Mouse (Mus musculus): ENCODE measurements around the gene Itprid2. TPM values are rescaled to one million over a fixed set of nuclear protein-coding genes. Genes with fewer than 3 reads are reported as not detected.

The Itprid2 gene
- polyA plus RNA-seq, 1 experiment from 2014 or later = 7.6 TPM

- no peak for DNase-seq (ENCODE audit: low spot score)
- no peak overlapping the region for H3K4me2 ChIP-seq (replicated peaks; ENCODE audit: low read depth, low read length)
- no peaks in the 10 kb centered on the region for H3K9me3 ChIP-seq (ENCODE audit: low read length)
- no peak overlapping the region for H3K27ac ChIP-seq (ENCODE audit: low read length)
- H3K4me3 ChIP-seq (ENCODE audit: low read depth, low read length) = no peak overlapping the region
- no peaks in the 10 kb centered on the region for H3K4me1 ChIP-seq (ENCODE audit: insufficient read depth, low read depth, low read length)
- 38% methylated on average over 3 of the region's 3 CpGs for WGBS
- no peaks in the 10 kb centered on the region for H3K36me3 ChIP-seq (ENCODE audit: insufficient read depth, low read length)
- no peak overlapping the region for H3K9ac ChIP-seq (replicated peaks; ENCODE audit: low read depth)
- no peak for ATAC-seq
- no peak for TF ChIP-seq EP300 (IDR thresholded peaks at IDR 0.05)
- no peaks in the 10 kb centered on the region for H3K27me3 ChIP-seq (replicated peaks; ENCODE audit: insufficient read depth, low read length)
Observed at GRCm38 (mm10) chr2:79690838-79691237, 55.7 kb downstream of the Itprid2 start.

- Histone ChIP-seq H3K9me3 (ENCODE audit: low read length) (no peaks in the 10 kb centered on the region), H3K4me1 (ENCODE audit: insufficient read depth, low read depth, low read length) (no peaks in the 10 kb centered on the region), H3K4me2 (replicated peaks; ENCODE audit: low read depth, low read length) (no peak overlapping the region), H3K27me3 (replicated peaks; ENCODE audit: insufficient read depth, low read length) (no peaks in the 10 kb centered on the region), H3K36me3 (ENCODE audit: insufficient read depth, low read length) (no peaks in the 10 kb centered on the region), H3K4me3 (ENCODE audit: low read depth, low read length) (no peak overlapping the region), H3K27ac (ENCODE audit: low read length) (no peak overlapping the region), H3K9ac (replicated peaks; ENCODE audit: low read depth) (no peak overlapping the region)
- WGBS = 85% methylated on average over 4 of the region's 4 CpGs
- no peak for DNase-seq (ENCODE audit: low spot score)
- no peak for TF ChIP-seq EP300 (IDR thresholded peaks at IDR 0.05)
- TF ChIP-seq CTCF (IDR thresholded peaks at IDR 0.05) = no peak
- ATAC-seq = no peak
Observed at GRCm38 (mm10) chr2:79695190-79695589, 60.0 kb downstream of the Itprid2 start.

GRCm38 (mm10) chr2:79695939-79696338, 60.8 kb downstream of the Itprid2 start:
- ATAC-seq = 0 out of 2 replicates have a peak, but pooled peaks have one; percentile 16
- H3K4me3 ChIP-seq (ENCODE audit: low read depth, low read length) = no peak overlapping the region
- no peak overlapping the region for H3K9ac ChIP-seq (replicated peaks; ENCODE audit: low read depth)

GRCm38 (mm10) chr2:79696478-79697230, 61.5 kb downstream of the Itprid2 start:
- DNase-seq (ENCODE audit: low spot score) = peak; percentile 28
- 78% methylated on average over 10 of the region's 10 CpGs for WGBS
- no peak for ATAC-seq
- Histone ChIP-seq H3K4me3 (ENCODE audit: low read depth, low read length) (no peak overlapping the region), H3K9ac (replicated peaks; ENCODE audit: low read depth) (no peak overlapping the region), H3K27ac (ENCODE audit: low read length) (no peak overlapping the region), H3K4me2 (replicated peaks; ENCODE audit: low read depth, low read length) (no peak overlapping the region), H3K4me1 (ENCODE audit: insufficient read depth, low read depth, low read length) (no peaks in the 10 kb centered on the region), H3K9me3 (ENCODE audit: low read length) (no peaks in the 10 kb centered on the region), H3K36me3 (ENCODE audit: insufficient read depth, low read length) (no peaks in the 10 kb centered on the region), H3K27me3 (replicated peaks; ENCODE audit: insufficient read depth, low read length) (no peaks in the 10 kb centered on the region)
- TF ChIP-seq CTCF (IDR thresholded peaks at IDR 0.05) = no peak
- no peak for TF ChIP-seq EP300 (IDR thresholded peaks at IDR 0.05)

More at GRCm38 (mm10) chr2:79695939-79696338, 60.8 kb downstream of the Itprid2 start:
- H3K27ac ChIP-seq (ENCODE audit: low read length) = no peak overlapping the region
- no peaks in the 10 kb centered on the region for H3K4me1 ChIP-seq (ENCODE audit: insufficient read depth, low read depth, low read length)
- no peak overlapping the region for H3K4me2 ChIP-seq (replicated peaks; ENCODE audit: low read depth, low read length)
- H3K27me3 ChIP-seq (replicated peaks; ENCODE audit: insufficient read depth, low read length) = no peaks in the 10 kb centered on the region
- DNase-seq (ENCODE audit: low spot score) = peak; percentile 43
- H3K9me3 ChIP-seq (ENCODE audit: low read length) = no peaks in the 10 kb centered on the region
- no peaks in the 10 kb centered on the region for H3K36me3 ChIP-seq (ENCODE audit: insufficient read depth, low read length)
- TF ChIP-seq EP300 (IDR thresholded peaks at IDR 0.05) = no peak
- TF ChIP-seq CTCF (IDR thresholded peaks at IDR 0.05) = no peak
- 83% methylated on average over 12 of the region's 12 CpGs for WGBS

GRCm38 (mm10) chr2:79698166-79698565, 63.0 kb downstream of the Itprid2 start:
- H3K4me3 ChIP-seq (ENCODE audit: low read depth, low read length) = no peak overlapping the region
- no peak overlapping the region for H3K4me2 ChIP-seq (replicated peaks; ENCODE audit: low read depth, low read length)
- TF ChIP-seq CTCF (IDR thresholded peaks at IDR 0.05) = no peak
- TF ChIP-seq EP300 (IDR thresholded peaks at IDR 0.05) = peak; percentile 79
- no peaks in the 10 kb centered on the region for H3K27me3 ChIP-seq (replicated peaks; ENCODE audit: insufficient read depth, low read length)
- 39% methylated on average over 2 of the region's 2 CpGs for WGBS
- no peaks in the 10 kb centered on the region for H3K36me3 ChIP-seq (ENCODE audit: insufficient read depth, low read length)
- ATAC-seq (peak; percentile 65), DNase-seq (ENCODE audit: low spot score) (peak; percentile 63)
- H3K9me3 ChIP-seq (ENCODE audit: low read length) = no peaks in the 10 kb centered on the region
- H3K4me1 ChIP-seq (ENCODE audit: insufficient read depth, low read depth, low read length) = no peaks in the 10 kb centered on the region
- H3K9ac ChIP-seq (replicated peaks; ENCODE audit: low read depth) = no peak overlapping the region
- H3K27ac ChIP-seq (ENCODE audit: low read length) = no peak overlapping the region

- no peaks in the 10 kb centered on the region for H3K4me1 ChIP-seq (ENCODE audit: insufficient read depth, low read depth, low read length)
- H3K4me3 ChIP-seq (ENCODE audit: low read depth, low read length) = no peak overlapping the region
- no peaks in the 10 kb centered on the region for H3K36me3 ChIP-seq (ENCODE audit: insufficient read depth, low read length)
- 61% methylated on average over 2 of the region's 2 CpGs for WGBS
- H3K9me3 ChIP-seq (ENCODE audit: low read length) = no peaks in the 10 kb centered on the region
- no peak for DNase-seq (ENCODE audit: low spot score)
- TF ChIP-seq EP300 (IDR thresholded peaks at IDR 0.05) = no peak
- no peak for TF ChIP-seq CTCF (IDR thresholded peaks at IDR 0.05)
- no peaks in the 10 kb centered on the region for H3K27me3 ChIP-seq (replicated peaks; ENCODE audit: insufficient read depth, low read length)
- no peak overlapping the region for H3K9ac ChIP-seq (replicated peaks; ENCODE audit: low read depth)
- no peak overlapping the region for H3K4me2 ChIP-seq (replicated peaks; ENCODE audit: low read depth, low read length)
- no peak for ATAC-seq
- H3K27ac ChIP-seq (ENCODE audit: low read length) = no peak overlapping the region
Observed at GRCm38 (mm10) chr2:79704773-79705172, 69.6 kb downstream of the Itprid2 start.

Data from lung, postnatal 0 days (tissue).